Mouse (Mus musculus) midbrain, embryonic 13.5 days (tissue): ENCODE data around the gene Dapk2. TPM values are rescaled to one million over a fixed set of nuclear protein-coding genes. Genes with fewer than 3 reads are reported as not detected.
A peak's percentile ranks its signal among the peaks of the same experiment; 100 is the strongest.

Source experiments
- ATAC-seq: fragments of 200-750 bp; cut with Nextera tagmentation; 2 replicates; pipeline ENCODE4 v1.8.0; 2017; ENCODE audit warnings: mild to moderate bottlenecking, moderate TSS enrichment, moderate library complexity
- H3K27ac ChIP-seq: fragments of 300-500 bp; sonication (generic); 2 replicates; pipeline ENCODE4 v1.5.1; 2015; ENCODE audit warnings: inconsistent platforms, mild to moderate bottlenecking, moderate library complexity
- H3K27me3 ChIP-seq: fragments of 300-500 bp; sonication (generic); 2 replicates; pipeline ENCODE4 v1.6.1; 2015; ENCODE audit warnings: mild to moderate bottlenecking, inconsistent platforms
- H3K36me3 ChIP-seq: fragments of 300-500 bp; sonication (generic); 2 replicates; pipeline ENCODE4 v1.6.1; 2015; ENCODE audit warnings: mild to moderate bottlenecking, inconsistent platforms
- H3K4me1 ChIP-seq: fragments of 300-500 bp; sonication (generic); replicated peaks from 2 replicates; pipeline ENCODE4 v1.6.1; 2015; ENCODE audit warnings: inconsistent platforms
- H3K4me2 ChIP-seq: fragments of 300-500 bp; sonication (generic); replicated peaks from 2 replicates; pipeline ENCODE4 v1.6.1; 2015; ENCODE audit warnings: moderate library complexity, mild to moderate bottlenecking, inconsistent platforms
- H3K4me3 ChIP-seq: fragments of 300-500 bp; sonication (generic); replicated peaks from 2 replicates; pipeline ENCODE4 v1.5.1; 2015; ENCODE audit warnings: mild to moderate bottlenecking, inconsistent platforms
- H3K9ac ChIP-seq: fragments of 300-500 bp; sonication (generic); replicated peaks from 2 replicates; pipeline ENCODE4 v1.6.1; 2015; ENCODE audit warnings: mild to moderate bottlenecking, inconsistent platforms
- H3K9me3 ChIP-seq: fragments of 300-500 bp; sonication (generic); 2 replicates; pipeline ENCODE4 v1.6.1; 2016; ENCODE audit warnings: mild to moderate bottlenecking, inconsistent platforms
- WGBS: fragments of 180-500 bp; shearing (Covaris S2); methylation state at CpG from one replicate; pipeline ENCODE4 v1.1.7; 2015; 5-methylcytosine and 5-hydroxymethylcytosine counted together
- polyA plus RNA-seq: library from polyadenylated mRNA; unstranded; fragments of >200 nt; fragmentation: Nextera tagmentation; extraction: Ambion mirVana; gene quantifications from 2 replicates; pipeline ENCODE4 v1.2.1, GENCODE M21; 2015

The Dapk2 gene
- polyA plus RNA-seq, 1 experiment from 2014 or later = 1.4 TPM

GRCm38 (mm10) chr9:66174985-66175384, 17.0 kb downstream of the Dapk2 start:
- H3K4me3 ChIP-seq = no peak overlapping the region
- no peaks in the 10 kb centered on the region for H3K27me3 ChIP-seq
- no peaks in the 10 kb centered on the region for H3K9me3 ChIP-seq
- ATAC-seq = no peak
- H3K36me3 ChIP-seq = no peaks in the 10 kb centered on the region
- H3K4me1 ChIP-seq = peaks cover 16% of the 10 kb centered on the region
- 85% methylated on average over 3 of the region's 3 CpGs for WGBS
- H3K9ac ChIP-seq = no peak overlapping the region
- H3K4me2 ChIP-seq = no peak overlapping the region
- H3K27ac ChIP-seq = no peak overlapping the region

GRCm38 (mm10) chr9:66177975-66178374, 20.0 kb downstream of the Dapk2 start:
- no peaks in the 10 kb centered on the region for H3K4me1 ChIP-seq
- no peak for ATAC-seq
- H3K9me3 ChIP-seq = no peaks in the 10 kb centered on the region
- WGBS = 5% methylated on average over 1 of the region's 1 CpGs
- H3K4me2 ChIP-seq = no peak overlapping the region
- no peaks in the 10 kb centered on the region for H3K36me3 ChIP-seq
- H3K27me3 ChIP-seq = no peaks in the 10 kb centered on the region
- H3K4me3 ChIP-seq = no peak overlapping the region
- H3K9ac ChIP-seq = no peak overlapping the region
- H3K27ac ChIP-seq = no peak overlapping the region

- H3K4me1 ChIP-seq = no peaks in the 10 kb centered on the region
These were observed 21.8 kb downstream of the Dapk2 start for GRCm38 (mm10) chr9:66179795-66180194.

GRCm38 (mm10) chr9:66181126-66181825, 23.3 kb downstream of the Dapk2 start:
- 84% methylated on average over 4 of the region's 4 CpGs for WGBS
- H3K4me2 ChIP-seq = no peak overlapping the region
- 0 out of 2 replicates have a peak, but pooled peaks have one; percentile 30 for ATAC-seq
- H3K9ac ChIP-seq = no peak overlapping the region
- no peaks in the 10 kb centered on the region for H3K9me3 ChIP-seq
- H3K27me3 ChIP-seq = no peaks in the 10 kb centered on the region
- H3K36me3 ChIP-seq = no peaks in the 10 kb centered on the region
- H3K27ac ChIP-seq = no peak overlapping the region
- no peak overlapping the region for H3K4me3 ChIP-seq
- peaks cover under 1% of the 10 kb centered on the region for H3K4me1 ChIP-seq

More at GRCm38 (mm10) chr9:66179795-66180194, 21.8 kb downstream of the Dapk2 start:
- H3K36me3 ChIP-seq = no peaks in the 10 kb centered on the region
- WGBS = 87% methylated on average over 6 of the region's 6 CpGs
- H3K4me3 ChIP-seq = no peak overlapping the region
- no peaks in the 10 kb centered on the region for H3K27me3 ChIP-seq
- H3K9me3 ChIP-seq = no peaks in the 10 kb centered on the region
- H3K27ac ChIP-seq = no peak overlapping the region
- H3K4me2 ChIP-seq = no peak overlapping the region
- H3K9ac ChIP-seq = no peak overlapping the region
- no peak for ATAC-seq

GRCm38 (mm10) chr9:66181826-66182678, 24.0 kb downstream of the Dapk2 start:
- H3K4me1 ChIP-seq = peaks cover 8% of the 10 kb centered on the region
- no peak overlapping the region for H3K27ac ChIP-seq
- no peak for ATAC-seq
- no peak overlapping the region for H3K9ac ChIP-seq
- H3K27me3 ChIP-seq = no peaks in the 10 kb centered on the region
- no peaks in the 10 kb centered on the region for H3K36me3 ChIP-seq
- H3K4me3 ChIP-seq = no peak overlapping the region
- H3K4me2 ChIP-seq = no peak overlapping the region
- 75% methylated on average over 11 of the region's 11 CpGs for WGBS
- no peaks in the 10 kb centered on the region for H3K9me3 ChIP-seq

GRCm38 (mm10) chr9:66182679-66182993, 24.6 kb downstream of the Dapk2 start:
- 79% methylated on average over 3 of the region's 3 CpGs for WGBS
- Histone ChIP-seq H3K4me3 (no peak overlapping the region), H3K27ac (no peak overlapping the region), H3K36me3 (no peaks in the 10 kb centered on the region), H3K9ac (no peak overlapping the region), H3K4me2 (no peak overlapping the region), H3K27me3 (no peaks in the 10 kb centered on the region), H3K9me3 (no peaks in the 10 kb centered on the region), H3K4me1 (peaks cover 10% of the 10 kb centered on the region)
- no peak for ATAC-seq

- Histone ChIP-seq H3K4me1 (peaks cover 10% of the 10 kb centered on the region), H3K4me3 (no peak overlapping the region), H3K27me3 (no peaks in the 10 kb centered on the region), H3K27ac (no peak overlapping the region), H3K9ac (no peak overlapping the region), H3K36me3 (no peaks in the 10 kb centered on the region), H3K4me2 (no peak overlapping the region), H3K9me3 (no peaks in the 10 kb centered on the region)
- no peak for ATAC-seq
- 79% methylated on average over 3 of the region's 3 CpGs for WGBS
These were observed 25.0 kb downstream of the Dapk2 start for GRCm38 (mm10) chr9:66183023-66183422.

GRCm38 (mm10) chr9:66184572-66184971, 26.5 kb downstream of the Dapk2 start:
- Histone ChIP-seq H3K36me3 (no peaks in the 10 kb centered on the region), H3K27me3 (no peaks in the 10 kb centered on the region), H3K4me2 (no peak overlapping the region), H3K4me1 (peaks cover 10% of the 10 kb centered on the region), H3K4me3 (no peak overlapping the region), H3K9me3 (no peaks in the 10 kb centered on the region), H3K27ac (no peak overlapping the region), H3K9ac (no peak overlapping the region)
- ATAC-seq = no peak
- WGBS = 67% methylated on average over 5 of the region's 5 CpGs

- no peak for ATAC-seq
- Histone ChIP-seq H3K4me1 (peaks cover 10% of the 10 kb centered on the region), H3K9ac (no peak overlapping the region), H3K36me3 (no peaks in the 10 kb centered on the region), H3K27me3 (no peaks in the 10 kb centered on the region), H3K9me3 (no peaks in the 10 kb centered on the region), H3K4me3 (no peak overlapping the region), H3K4me2 (no peak overlapping the region), H3K27ac (no peak overlapping the region)
- WGBS = 7% methylated on average over 6 of the region's 6 CpGs
These were observed 28.4 kb downstream of the Dapk2 start for GRCm38 (mm10) chr9:66186426-66186825.

GRCm38 (mm10) chr9:66189026-66189425, 31.0 kb downstream of the Dapk2 start:
- H3K36me3 ChIP-seq = no peaks in the 10 kb centered on the region
- H3K4me2 ChIP-seq = no peak overlapping the region
- ATAC-seq = no peak
- H3K9me3 ChIP-seq = no peaks in the 10 kb centered on the region
- WGBS = 67% methylated on average over 1 of the region's 1 CpGs
- no peak overlapping the region for H3K9ac ChIP-seq
- peaks cover 10% of the 10 kb centered on the region for H3K4me1 ChIP-seq
- H3K27ac ChIP-seq = no peak overlapping the region
- no peak overlapping the region for H3K4me3 ChIP-seq
- no peaks in the 10 kb centered on the region for H3K27me3 ChIP-seq

GRCm38 (mm10) chr9:66194003-66194402, 36.0 kb downstream of the Dapk2 start:
- H3K9ac ChIP-seq = no peak overlapping the region
- H3K27me3 ChIP-seq = no peaks in the 10 kb centered on the region
- ATAC-seq = no peak
- no peak overlapping the region for H3K27ac ChIP-seq
- H3K36me3 ChIP-seq = no peaks in the 10 kb centered on the region
- H3K4me2 ChIP-seq = no peak overlapping the region
- H3K9me3 ChIP-seq = no peaks in the 10 kb centered on the region
- no peaks in the 10 kb centered on the region for H3K4me1 ChIP-seq
- 84% methylated on average over 3 of the region's 3 CpGs for WGBS
- H3K4me3 ChIP-seq = no peak overlapping the region

- no peaks in the 10 kb centered on the region for H3K9me3 ChIP-seq
- no peaks in the 10 kb centered on the region for H3K36me3 ChIP-seq
- WGBS = 89% methylated on average over 3 of the region's 3 CpGs
- no peak overlapping the region for H3K4me3 ChIP-seq
- no peak for ATAC-seq
- H3K27ac ChIP-seq = no peak overlapping the region
- H3K4me2 ChIP-seq = no peak overlapping the region
- no peak overlapping the region for H3K9ac ChIP-seq
- H3K27me3 ChIP-seq = no peaks in the 10 kb centered on the region
- H3K4me1 ChIP-seq = no peaks in the 10 kb centered on the region
These were observed 38.5 kb downstream of the Dapk2 start for GRCm38 (mm10) chr9:66196561-66196960.
